Mouse (Mus musculus): ENCODE results near the gene Ube2i. TPM values are rescaled to one million over a fixed set of nuclear protein-coding genes. Genes with fewer than 3 reads are reported as not detected.
"Not testable (repeated sequence)": the region's sequence is repeated elsewhere in the genome, so short reads cannot be mapped to it uniquely, and the experiment has no call there.

Ube2i gene
- total and polyA plus RNA-seq, 3 experiments, result 69.7 to 90.3 (median 88.3) TPM

GRCm38 (mm10) chr17:25235635-25236034 is 38.8 kb downstream of the Ube2i start:
- Histone ChIP-seq H3K4me3 (no peak overlapping the region), H3K9ac (ENCODE audit: low read depth, low read length) (no peak overlapping the region), H3K79me2 (replicated peaks; ENCODE audit: control insufficient read depth, insufficient read depth, low read length) (no peaks in the 10 kb centered on the region), H3K4me1 (ENCODE audit: control insufficient read depth, insufficient read depth, low read length) (peaks cover 2% of the 10 kb centered on the region; the same call in 1 of the 2 replicates), H3K27ac (no peak overlapping the region), H3K36me3 (ENCODE audit: control insufficient read depth, insufficient read depth, low read length) (no peaks in the 10 kb centered on the region), H3K27me3 (ENCODE audit: control insufficient read depth, insufficient read depth, low read length) (no peaks in the 10 kb centered on the region)
- TF ChIP-seq EP300 (IDR thresholded peaks at IDR 0.05; ENCODE audit: insufficient read depth, low read depth, low read length), result no peak
- no peak for TF ChIP-seq POLR2A (IDR thresholded peaks at IDR 0.05; ENCODE audit: insufficient read depth, low read depth, low read length)
- no peak for TF ChIP-seq CTCF (IDR thresholded peaks at IDR 0.05)
- intact Hi-C loops (cut with DNase I), result no loop called here
- no peak for DNase-seq
- WGBS, result 87% methylated on average over 9 of the region's 9 CpGs

GRCm38 (mm10) chr17:25231621-25232020 is 42.8 kb downstream of the Ube2i start:
- DNase-seq; H3K4me1 ChIP-seq (ENCODE audit: control insufficient read depth, insufficient read depth, low read length); H3K4me3 ChIP-seq; H3K9ac ChIP-seq (ENCODE audit: low read depth, low read length); H3K27ac ChIP-seq; H3K27me3 ChIP-seq (ENCODE audit: control insufficient read depth, insufficient read depth, low read length); H3K79me2 ChIP-seq (replicated peaks; ENCODE audit: control insufficient read depth, insufficient read depth, low read length); intact Hi-C loops (cut with DNase I); H3K36me3 ChIP-seq (ENCODE audit: control insufficient read depth, insufficient read depth, low read length): not testable (repeated sequence)
- 94% methylated on average over 6 of the region's 11 CpGs for WGBS

- H3K36me3 ChIP-seq (ENCODE audit: control insufficient read depth, insufficient read depth, low read length), result no peaks in the 10 kb centered on the region
- TF ChIP-seq EP300 (IDR thresholded peaks at IDR 0.05; ENCODE audit: insufficient read depth, low read depth, low read length), result no peak
- no peak for TF ChIP-seq POLR2A (IDR thresholded peaks at IDR 0.05; ENCODE audit: insufficient read depth, low read depth, low read length)
- no peak for TF ChIP-seq CTCF (IDR thresholded peaks at IDR 0.05)
- DNase-seq, result no peak
- H3K27ac ChIP-seq, result no peak overlapping the region
- H3K79me2 ChIP-seq (replicated peaks; ENCODE audit: control insufficient read depth, insufficient read depth, low read length), result no peaks in the 10 kb centered on the region
- intact Hi-C loops (cut with DNase I), result no loop called here
- H3K9ac ChIP-seq (ENCODE audit: low read depth, low read length), result no peak overlapping the region
- H3K27me3 ChIP-seq (ENCODE audit: control insufficient read depth, insufficient read depth, low read length), result no peaks in the 10 kb centered on the region
- no peak overlapping the region for H3K4me3 ChIP-seq
- no peaks in the 10 kb centered on the region for H3K4me1 ChIP-seq (ENCODE audit: control insufficient read depth, insufficient read depth, low read length)
- WGBS, result 73% methylated on average over 3 of the region's 3 CpGs
Observed at GRCm38 (mm10) chr17:25230700-25231099, 43.7 kb downstream of the Ube2i start.

DNA sequence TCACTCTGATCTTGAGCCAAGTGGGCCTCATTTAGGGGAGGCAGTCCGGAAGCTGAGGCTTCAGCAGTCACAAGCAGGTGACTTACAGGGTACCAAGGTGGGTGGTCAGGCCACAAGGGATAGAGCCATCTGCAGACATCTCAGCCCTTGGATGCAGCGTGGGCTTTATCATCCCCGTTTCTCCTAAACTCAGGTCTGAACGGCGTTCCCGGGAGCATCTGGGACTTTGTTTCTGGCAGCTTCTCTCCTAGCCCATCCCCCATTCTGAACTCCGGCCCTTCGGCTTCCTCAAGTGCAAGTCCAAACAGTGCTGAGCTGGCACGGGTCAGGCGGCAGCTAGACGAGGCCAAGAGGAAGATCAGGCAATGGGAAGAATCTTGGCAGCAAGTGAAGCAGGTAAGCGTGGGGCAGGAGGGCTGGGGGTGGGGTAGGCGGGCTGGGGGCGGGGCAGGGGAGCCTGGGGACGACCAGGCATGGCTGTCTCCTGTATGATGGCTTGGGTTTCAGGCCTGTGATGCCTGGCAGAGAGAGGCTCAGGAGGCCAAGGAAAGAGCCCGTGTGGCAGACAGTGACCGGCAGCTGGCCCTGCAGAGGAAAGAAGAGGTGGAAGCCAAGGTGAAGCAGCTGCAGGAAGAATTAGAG is 44.3 kb downstream of the Ube2i start:
- H3K4me1 ChIP-seq (ENCODE audit: control insufficient read depth, insufficient read depth, low read length); H3K4me3 ChIP-seq; H3K27me3 ChIP-seq (ENCODE audit: control insufficient read depth, insufficient read depth, low read length); H3K36me3 ChIP-seq (ENCODE audit: control insufficient read depth, insufficient read depth, low read length); H3K27ac ChIP-seq; intact Hi-C loops (cut with DNase I); H3K79me2 ChIP-seq (replicated peaks; ENCODE audit: control insufficient read depth, insufficient read depth, low read length); DNase-seq; H3K9ac ChIP-seq (ENCODE audit: low read depth, low read length): not testable (repeated sequence)
- 74% methylated on average over 17 of the region's 17 CpGs for WGBS

GRCm38 (mm10) chr17:25227991-25228390 is 46.4 kb downstream of the Ube2i start:
- H3K4me1 ChIP-seq (ENCODE audit: control insufficient read depth, insufficient read depth, low read length), result no peaks in the 10 kb centered on the region
- no peaks in the 10 kb centered on the region for H3K27me3 ChIP-seq (ENCODE audit: control insufficient read depth, insufficient read depth, low read length)
- intact Hi-C loops (cut with DNase I), result no loop called here
- no peaks in the 10 kb centered on the region for H3K36me3 ChIP-seq (ENCODE audit: control insufficient read depth, insufficient read depth, low read length)
- no peak for DNase-seq
- TF ChIP-seq POLR2A (IDR thresholded peaks at IDR 0.05; ENCODE audit: insufficient read depth, low read depth, low read length) (no peak), EP300 (IDR thresholded peaks at IDR 0.05; ENCODE audit: insufficient read depth, low read depth, low read length) (no peak), CTCF (IDR thresholded peaks at IDR 0.05) (no peak)
- H3K27ac ChIP-seq, result no peak overlapping the region
- no peak overlapping the region for H3K9ac ChIP-seq (ENCODE audit: low read depth, low read length)
- no peaks in the 10 kb centered on the region for H3K79me2 ChIP-seq (replicated peaks; ENCODE audit: control insufficient read depth, insufficient read depth, low read length)
- 90% methylated on average over 5 of the region's 5 CpGs for WGBS
- no peak overlapping the region for H3K4me3 ChIP-seq

- no peak overlapping the region for H3K4me3 ChIP-seq
- 0 out of 2 replicates have a peak, but pooled peaks cover 4% of the 10 kb centered on the region for H3K4me1 ChIP-seq (ENCODE audit: control insufficient read depth, insufficient read depth, low read length)
- DNase-seq, result no peak
- H3K79me2 ChIP-seq (replicated peaks; ENCODE audit: control insufficient read depth, insufficient read depth, low read length), result no peaks in the 10 kb centered on the region
- TF ChIP-seq EP300 (IDR thresholded peaks at IDR 0.05; ENCODE audit: insufficient read depth, low read depth, low read length), result no peak
- no peak overlapping the region for H3K27ac ChIP-seq
- H3K9ac ChIP-seq (ENCODE audit: low read depth, low read length), result no peak overlapping the region
- no peaks in the 10 kb centered on the region for H3K36me3 ChIP-seq (ENCODE audit: control insufficient read depth, insufficient read depth, low read length)
- H3K27me3 ChIP-seq (ENCODE audit: control insufficient read depth, insufficient read depth, low read length), result no peaks in the 10 kb centered on the region
- intact Hi-C loops (cut with DNase I), result no loop called here
- WGBS, result 88% methylated on average over 4 of the region's 4 CpGs
Observed at GRCm38 (mm10) chr17:25225659-25226058, 48.8 kb downstream of the Ube2i start.
